Mouse (Mus musculus): ENCODE measurements around the gene Cacng5.

- TF ChIP-seq CTCF (IDR thresholded peaks at IDR 0.05; ENCODE audit: insufficient read depth, low read depth, low read length), result no peak
- no peak for TF ChIP-seq POLR2A (IDR thresholded peaks at IDR 0.05; ENCODE audit: insufficient read depth, low read depth, low read length)
Measured at GRCm38 (mm10) chr11:107859871-107860270, 55.0 kb downstream of the Cacng5 start.
